Mouse (Mus musculus): ENCODE results near the gene Cadps. TPM values are rescaled to one million over a fixed set of nuclear protein-coding genes. Genes with fewer than 3 reads are reported as not detected.

Gene Cadps
- total RNA-seq, 2 experiments from 2014 or later = 232 to 234 TPM

DNA sequence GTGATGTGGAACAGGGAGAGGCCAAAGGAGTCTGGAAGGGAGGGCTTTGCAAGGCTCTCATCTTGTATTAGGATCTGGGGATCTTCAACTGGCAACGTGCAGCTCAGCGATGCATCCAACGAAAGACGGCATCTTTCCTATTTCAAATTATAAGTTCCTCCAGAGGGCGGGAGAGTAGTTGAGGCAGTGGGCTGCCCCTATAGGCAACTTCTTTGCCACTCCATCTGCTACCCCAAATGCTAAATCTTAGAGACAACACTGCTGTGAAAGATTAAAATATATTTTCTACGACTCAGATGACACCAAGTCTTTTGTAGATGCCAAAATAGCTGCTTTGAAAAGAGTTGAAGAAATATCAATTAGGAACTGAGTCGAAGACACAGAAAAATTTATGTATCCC lies 315.9 kb downstream of the Cadps start:
- Histone ChIP-seq H3K4me3 (no peak overlapping the region), H3K27ac (no peak overlapping the region)
- no peak for DNase-seq (ENCODE audit: low spot score in 2 of 2)
- TF ChIP-seq CTCF (conservative IDR thresholded peaks at IDR 0.05) = no peak

DNA sequence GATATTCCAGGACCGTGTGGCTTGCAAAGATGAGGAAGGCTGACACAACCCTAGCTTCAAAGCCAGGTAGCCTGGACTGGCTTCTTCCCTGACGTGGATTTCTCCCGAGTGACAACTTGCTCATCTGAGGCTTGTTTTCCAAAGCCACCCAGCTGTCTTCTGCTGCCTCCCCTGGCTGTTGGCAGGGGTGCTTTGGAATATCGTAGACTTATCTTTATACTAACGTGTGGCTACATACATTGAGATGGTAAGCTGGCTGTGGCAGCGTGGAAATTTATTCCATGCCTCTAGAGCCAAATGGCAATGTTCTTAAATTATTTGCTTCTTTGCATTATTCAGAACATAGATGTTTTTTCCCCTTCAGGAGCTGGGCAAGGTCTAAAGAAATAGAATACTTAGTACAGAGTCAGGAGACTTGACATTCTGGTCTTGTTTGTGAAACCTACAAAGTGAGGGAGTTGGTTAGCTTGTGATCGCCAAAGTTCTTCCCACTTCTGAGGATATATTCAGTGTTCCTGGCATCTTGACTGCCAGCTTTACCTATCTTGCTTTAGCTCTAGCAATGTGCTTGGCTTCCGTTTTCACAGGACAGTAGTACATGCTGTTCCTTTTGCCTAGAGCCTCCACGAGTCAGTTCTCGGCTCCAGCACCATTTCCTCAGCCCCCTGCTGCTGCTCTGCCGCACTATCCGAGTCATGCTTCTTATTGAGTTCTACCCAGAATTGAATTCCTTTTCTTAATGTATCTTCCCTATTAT lies 318.5 kb downstream of the Cadps start:
- Histone ChIP-seq H3K27ac (peak overlapping the region; percentile 3; the same call in 1 of the 2 replicates), H3K4me3 (no peak overlapping the region)
- 0 out of 2 replicates have a peak, but pooled peaks have one; percentile 3 for TF ChIP-seq CTCF (conservative IDR thresholded peaks at IDR 0.05)
- no peak for DNase-seq (ENCODE audit: low spot score in 2 of 2)

DNA sequence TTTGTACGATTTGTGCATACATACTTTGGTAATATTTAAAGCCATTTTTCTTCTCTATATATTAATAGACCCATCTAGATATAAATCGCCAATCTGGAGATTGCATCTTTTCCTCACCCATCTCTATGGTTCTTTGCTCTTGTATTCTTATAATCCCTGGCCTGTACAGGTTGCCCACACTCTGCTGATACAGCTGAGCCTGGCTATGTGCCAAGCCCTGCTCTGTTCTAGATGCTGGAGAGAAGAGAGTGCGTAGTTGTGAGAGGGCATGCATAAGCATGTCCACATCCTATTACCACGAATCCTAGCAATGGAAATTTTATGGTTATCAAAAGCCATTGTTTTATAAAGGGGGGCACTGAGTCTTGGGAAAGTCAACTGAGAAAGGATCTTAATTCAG lies 360.7 kb downstream of the Cadps start:
- no peak overlapping the region for H3K4me3 ChIP-seq
- no peak for TF ChIP-seq CTCF (conservative IDR thresholded peaks at IDR 0.05)
- no peak for DNase-seq (ENCODE audit: low spot score in 2 of 2)
- H3K27ac ChIP-seq = no peak overlapping the region

DNA sequence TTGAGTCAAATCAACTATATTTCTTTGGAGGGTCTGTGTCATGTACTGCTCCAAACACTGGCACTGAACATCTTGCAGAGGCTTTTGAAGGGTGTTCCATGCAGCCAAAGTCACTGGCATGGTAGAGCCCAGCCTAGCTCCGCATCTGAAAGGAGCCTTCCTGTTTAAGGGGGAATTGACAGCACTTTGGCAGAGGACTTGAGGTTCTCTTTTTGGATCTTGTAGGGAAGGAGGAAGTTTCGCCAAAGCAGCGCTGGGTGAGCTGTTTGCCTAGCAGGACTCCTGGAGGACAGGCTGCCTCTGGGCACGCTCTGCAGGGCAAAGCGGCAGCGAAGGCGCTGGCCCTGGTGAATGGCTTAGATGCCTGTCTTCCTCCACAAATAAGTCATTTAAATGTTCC lies 363.2 kb downstream of the Cadps start:
- no peak overlapping the region for H3K4me3 ChIP-seq
- DNase-seq (ENCODE audit: low spot score in 2 of 2) = peak; percentile 24 to 38
- no peak for TF ChIP-seq CTCF (conservative IDR thresholded peaks at IDR 0.05)
- peak overlapping the region; percentile 33; the same call in 1 of the 2 replicates for H3K27ac ChIP-seq

DNA sequence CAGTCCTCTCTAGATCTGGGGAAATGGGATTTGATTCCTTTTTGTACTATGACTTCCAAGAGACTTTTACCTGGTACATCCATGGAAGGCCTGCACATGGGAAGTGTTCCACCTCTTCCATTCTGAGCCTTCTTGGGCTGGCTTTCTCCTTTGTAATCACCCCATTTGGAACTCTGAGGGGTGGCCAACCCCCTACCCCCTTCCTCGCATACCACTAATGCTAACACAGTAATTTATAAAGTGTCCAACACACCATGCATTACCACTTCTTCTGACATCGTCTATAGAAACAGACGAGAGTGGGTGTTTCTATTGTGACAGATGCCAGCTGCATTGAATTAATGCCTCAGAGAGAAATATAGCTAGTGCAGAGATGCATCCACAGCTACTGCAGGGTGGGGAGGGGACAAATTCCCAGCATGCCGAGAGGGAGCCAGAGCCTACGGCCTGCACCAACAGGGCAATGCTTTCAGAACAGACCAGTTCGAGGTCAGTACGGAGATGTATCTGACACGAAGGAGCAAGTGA lies 367.8 kb downstream of the Cadps start:
- H3K4me3 ChIP-seq = no peak overlapping the region
- TF ChIP-seq CTCF (conservative IDR thresholded peaks at IDR 0.05) = no peak

DNA sequence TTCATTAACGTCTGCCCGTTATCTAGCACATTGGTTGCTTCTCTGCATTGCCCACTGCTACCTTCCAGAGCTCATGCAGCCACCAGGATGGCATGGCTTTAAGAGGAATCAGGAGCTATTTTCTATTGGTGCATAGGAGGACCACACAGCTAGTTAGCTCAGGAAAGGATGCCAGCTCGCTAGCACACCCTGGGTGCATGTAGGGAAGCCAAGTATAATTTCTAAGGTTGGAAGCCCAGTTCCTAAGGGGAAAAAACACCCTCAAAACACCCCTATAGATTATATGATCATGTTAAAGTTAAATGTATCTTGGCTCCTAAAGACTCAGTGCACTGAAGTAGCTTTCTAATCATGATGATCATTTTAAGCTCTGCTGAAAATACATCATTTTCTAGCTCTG lies 372.1 kb downstream of the Cadps start:
- TF ChIP-seq CTCF (conservative IDR thresholded peaks at IDR 0.05) = no peak
- Histone ChIP-seq H3K27ac (no peak overlapping the region), H3K4me3 (no peak overlapping the region)
- DNase-seq (ENCODE audit: low spot score in 2 of 2) = no peak

More for the DNA sequence above, 367.8 kb downstream of the Cadps start:
- DNase-seq (ENCODE audit: low spot score in 2 of 2) = no peak
- H3K27ac ChIP-seq = no peak overlapping the region

DNA sequence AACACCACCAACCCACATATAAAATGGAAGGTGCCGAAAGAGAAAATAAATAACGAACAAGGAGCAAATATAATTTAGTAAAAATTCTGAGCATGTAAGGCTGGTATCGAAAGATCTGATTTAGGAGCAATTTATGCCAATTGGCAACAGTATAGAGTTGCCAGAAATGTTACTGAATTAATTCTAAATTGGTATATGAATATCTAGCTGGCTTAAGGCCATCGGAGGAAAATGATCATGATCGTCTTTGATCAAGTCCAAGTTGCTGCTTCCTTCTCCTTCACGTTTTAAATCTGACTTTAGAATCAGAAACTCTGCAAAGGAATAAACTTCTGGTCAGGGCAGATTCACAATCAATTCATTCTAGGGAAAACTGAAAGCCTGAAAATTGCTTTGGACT lies 374.0 kb downstream of the Cadps start:
- no peak for TF ChIP-seq CTCF (conservative IDR thresholded peaks at IDR 0.05)
- H3K27ac ChIP-seq = no peak overlapping the region
- H3K4me3 ChIP-seq = no peak overlapping the region
- DNase-seq (ENCODE audit: low spot score in 2 of 2) = no peak

DNA sequence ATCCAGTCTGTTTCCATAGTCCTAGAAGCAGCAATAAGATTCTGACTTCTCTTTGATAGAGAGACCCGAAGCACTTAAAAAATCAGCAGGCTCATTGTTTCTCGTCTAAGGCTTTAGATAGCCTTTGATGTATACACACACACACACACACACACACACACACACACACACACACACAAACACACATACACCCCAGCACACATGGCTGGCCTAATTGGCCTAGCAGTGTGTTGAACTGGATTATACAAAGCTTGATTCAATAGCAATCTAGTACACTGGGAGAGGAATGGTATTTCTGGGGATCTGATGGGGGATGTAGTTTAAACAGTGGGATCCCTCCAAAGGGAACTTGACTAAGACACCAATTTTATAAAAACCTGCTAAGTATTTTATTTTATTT lies 381.9 kb downstream of the Cadps start:
- DNase-seq (ENCODE audit: low spot score in 2 of 2) = no peak
- no peak overlapping the region; the same call in 1 of the 2 replicates for H3K27ac ChIP-seq
- no peak for TF ChIP-seq CTCF (conservative IDR thresholded peaks at IDR 0.05)
- H3K4me3 ChIP-seq = no peak overlapping the region

DNA sequence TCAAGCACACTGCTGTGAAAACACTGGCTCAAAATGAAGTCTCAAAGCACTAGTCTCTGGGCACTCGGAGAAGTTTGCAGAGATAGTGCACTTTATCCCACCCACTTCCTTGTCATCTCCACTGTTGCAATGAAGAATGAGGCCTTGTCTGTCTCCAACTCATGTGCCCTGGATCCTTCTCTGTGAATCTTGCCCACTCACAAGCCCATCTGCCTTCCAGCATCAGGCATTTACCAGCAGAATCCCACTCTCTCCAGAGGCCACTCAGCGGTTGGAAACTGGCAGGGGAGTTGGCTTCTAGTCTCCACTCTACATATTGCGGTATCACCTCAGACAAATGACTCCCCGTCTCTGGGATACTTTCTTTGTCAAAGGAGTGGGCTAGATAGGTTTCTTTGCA lies 384.9 kb downstream of the Cadps start:
- H3K27ac ChIP-seq = peak overlapping the region; percentile 73; the same call in 1 of the 2 replicates
- no peak overlapping the region for H3K4me3 ChIP-seq
- no peak for DNase-seq (ENCODE audit: low spot score in 2 of 2)
- no peak for TF ChIP-seq CTCF (conservative IDR thresholded peaks at IDR 0.05)

DNA sequence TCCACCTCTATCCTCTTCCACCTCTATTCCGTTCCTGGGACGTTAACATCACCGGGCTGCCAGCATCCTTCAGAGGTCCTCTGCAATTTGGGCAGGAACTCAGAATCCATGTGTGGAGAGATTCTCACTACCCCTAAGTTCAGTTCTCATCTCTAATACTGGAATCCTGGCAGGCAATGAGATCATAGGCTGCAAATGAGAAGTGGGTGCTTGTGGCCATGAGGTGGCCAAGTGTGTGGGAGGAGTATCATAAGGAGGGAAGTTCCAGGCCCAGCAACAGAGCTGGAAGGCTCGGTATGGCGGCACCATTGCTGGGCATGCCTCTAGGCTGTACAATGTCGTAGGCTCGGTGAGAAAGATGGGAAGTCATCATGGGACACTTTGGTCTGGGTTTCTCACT lies 385.5 kb downstream of the Cadps start:
- no peak for DNase-seq (ENCODE audit: low spot score in 2 of 2)
- H3K4me3 ChIP-seq = no peak overlapping the region
- H3K27ac ChIP-seq = peak overlapping the region; percentile 73
- no peak for TF ChIP-seq CTCF (conservative IDR thresholded peaks at IDR 0.05)

DNA sequence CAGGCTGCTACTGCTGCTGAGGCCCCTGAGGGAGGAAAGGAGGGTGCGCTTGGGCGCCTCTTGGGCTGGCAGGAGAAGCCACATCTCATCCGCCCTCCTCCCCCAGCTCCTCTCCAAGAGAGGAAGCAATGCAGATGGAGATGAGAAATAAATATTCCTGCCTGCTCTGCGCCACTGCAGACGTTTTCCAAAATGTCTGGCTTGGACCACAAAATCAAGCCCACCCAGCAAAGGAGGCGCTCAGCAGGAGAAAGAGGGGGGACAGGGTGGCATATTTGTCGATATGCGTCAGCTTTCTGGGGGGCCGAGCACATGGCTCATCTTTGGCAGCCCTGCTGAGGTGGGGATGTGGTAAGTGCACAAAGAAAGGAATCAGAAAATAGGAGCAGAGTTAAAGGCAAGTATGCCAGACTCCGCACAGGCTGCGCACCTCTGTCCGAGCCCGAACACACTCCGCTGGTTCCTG lies 385.9 kb downstream of the Cadps start:
- H3K27ac ChIP-seq = peak overlapping the region; percentile 73
- no peak overlapping the region for H3K4me3 ChIP-seq
- TF ChIP-seq CTCF (conservative IDR thresholded peaks at IDR 0.05) = no peak
- peak; percentile 27 to 63 for DNase-seq (ENCODE audit: low spot score in 2 of 2)

DNA sequence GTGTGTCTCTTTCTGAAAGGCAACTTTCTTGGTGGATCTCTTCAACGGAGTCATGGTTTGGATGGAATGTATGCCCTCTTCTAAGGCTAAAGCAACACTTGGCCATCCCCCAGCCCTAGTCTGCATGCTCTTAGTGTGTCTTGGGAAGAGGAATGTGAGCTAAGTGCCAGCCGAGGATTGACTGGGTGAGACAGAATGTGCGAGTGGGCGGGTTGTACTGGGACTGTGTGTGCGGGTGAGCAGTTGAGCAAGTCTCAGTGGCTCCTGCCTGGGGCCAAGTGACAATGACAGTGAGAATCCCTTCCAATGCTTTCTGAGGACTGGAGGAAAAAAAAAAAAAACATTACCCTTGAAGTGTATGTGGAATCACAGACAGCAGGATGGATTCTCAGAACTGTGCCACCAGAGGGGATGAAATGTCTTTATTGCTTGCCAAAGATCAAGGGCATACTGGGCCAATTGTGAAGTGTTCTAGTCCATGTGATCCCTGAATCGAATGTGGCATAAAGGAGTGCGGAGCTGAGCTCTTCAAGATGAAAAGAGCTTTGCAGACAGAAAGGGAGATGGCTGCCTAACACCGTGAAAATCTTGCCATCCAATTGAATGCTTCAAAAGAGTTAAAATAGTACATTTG lies 394.7 kb downstream of the Cadps start:
- no peak overlapping the region for H3K4me3 ChIP-seq
- peak overlapping the region; percentile 28; the same call in 1 of the 2 replicates for H3K27ac ChIP-seq
- DNase-seq (ENCODE audit: low spot score in 2 of 2) = peak; percentile 51 to 62
- no peak for TF ChIP-seq CTCF (conservative IDR thresholded peaks at IDR 0.05)

DNA sequence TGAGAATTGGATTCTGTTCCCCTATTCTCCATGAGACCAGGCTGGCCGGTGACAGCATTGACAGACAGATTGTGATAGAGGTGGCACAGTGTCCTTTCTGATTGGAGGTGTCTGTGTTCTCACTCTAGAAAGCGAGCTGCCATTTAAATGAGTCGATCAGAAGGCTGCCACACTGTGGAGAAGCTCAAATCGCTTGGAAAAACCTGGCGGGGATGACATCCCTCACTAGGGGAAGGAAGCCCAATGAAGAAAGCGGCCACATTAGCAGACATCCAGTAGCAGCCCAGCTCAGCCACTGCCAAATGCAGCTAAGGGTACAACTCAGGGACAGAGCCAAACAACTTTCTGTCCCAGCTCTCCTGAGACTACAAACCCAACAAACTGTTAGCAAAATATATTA lies 397.6 kb downstream of the Cadps start:
- H3K4me3 ChIP-seq = no peak overlapping the region
- no peak overlapping the region; the same call in 1 of the 2 replicates for H3K27ac ChIP-seq
- no peak for TF ChIP-seq CTCF (conservative IDR thresholded peaks at IDR 0.05)
- no peak for DNase-seq (ENCODE audit: low spot score in 2 of 2)
